Mouse (Mus musculus) neural tube, embryonic 11.5 days (tissue): Measurements from ENCODE around the gene Eva1a. TPM values are rescaled to one million over a fixed set of nuclear protein-coding genes. Genes with fewer than 3 reads are reported as not detected.

Source experiments
- ATAC-seq: fragments of 200-750 bp; cut with Nextera tagmentation; 2 replicates; pipeline ENCODE4 v1.8.0; 2017; ENCODE audit warnings: moderate number of reproducible peaks, mild to moderate bottlenecking, moderate TSS enrichment, moderate library complexity; ENCODE audit not compliant: insufficient read depth, low FRiP score, low TSS enrichment
- DNase-seq: peaks from one replicate; pipeline ENCODE4 v3.0.0-alpha.2; 2015; ENCODE audit warnings: low spot score
- H3K27ac ChIP-seq: fragments of 300-500 bp; sonication (generic); 2 replicates; pipeline ENCODE4 v1.5.1; 2014; ENCODE audit warnings: low read depth, mild to moderate bottlenecking, low read length
- H3K27me3 ChIP-seq: fragments of 300-500 bp; sonication (generic); 2 replicates; pipeline ENCODE4 v1.6.1; 2014; ENCODE audit warnings: mild to moderate bottlenecking, low read length, mixed read lengths; ENCODE audit not compliant: control insufficient read depth, insufficient read depth
- H3K36me3 ChIP-seq: fragments of 300-500 bp; sonication (generic); 2 replicates; pipeline ENCODE4 v1.6.1; 2014; ENCODE audit warnings: mild to moderate bottlenecking, low read length, moderate library complexity, mixed read lengths; ENCODE audit not compliant: control insufficient read depth, insufficient read depth
- H3K4me1 ChIP-seq: fragments of 300-500 bp; sonication (generic); 2 replicates; pipeline ENCODE4 v1.6.1; 2014; ENCODE audit warnings: low read length, mixed read lengths; ENCODE audit not compliant: control insufficient read depth, insufficient read depth
- H3K4me2 ChIP-seq: fragments of 300-500 bp; sonication (generic); 2 replicates; pipeline ENCODE4 v1.6.1; 2014; ENCODE audit warnings: low read depth, mild to moderate bottlenecking, moderate library complexity
- H3K4me3 ChIP-seq: fragments of 300-500 bp; sonication (generic); 2 replicates; pipeline ENCODE4 v1.5.1; 2014; ENCODE audit warnings: low read depth, low read length
- H3K9ac ChIP-seq: fragments of 300-500 bp; sonication (generic); 2 replicates; pipeline ENCODE4 v1.6.1; 2014; ENCODE audit warnings: mild to moderate bottlenecking, low read length
- H3K9me3 ChIP-seq: fragments of 300-500 bp; sonication (generic); 2 replicates; pipeline ENCODE4 v1.6.1; 2016; ENCODE audit warnings: low read length; ENCODE audit not compliant: control insufficient read depth
- WGBS: fragments of 180-500 bp; shearing (Covaris S2); extraction: QIAGEN DNeasy Blood & Tissue Kit; methylation state at CpG from one replicate; pipeline ENCODE4 v1.1.7; 2014; 5-methylcytosine and 5-hydroxymethylcytosine counted together
- polyA plus RNA-seq: library from polyadenylated mRNA; unstranded; fragments of >200 nt; fragmentation: Nextera tagmentation; extraction: Ambion mirVana; gene quantifications from 2 replicates; pipeline ENCODE4 v1.2.1, GENCODE M21; 2014

Gene Eva1a
- 4.7 and 4.8 TPM in 2 replicates for polyA plus RNA-seq

- peak within 1 kb of the TSS; percentile 43 for H3K4me3 ChIP-seq
- H3K27me3 ChIP-seq: peaks cover 4% of the 10 kb centered on the region; the same call in 1 of the 2 replicates
- ATAC-seq (no peak), DNase-seq (no peak)
- H3K9me3 ChIP-seq: no peaks in the 10 kb centered on the region
- 14% methylated on average over 11 of the region's 11 CpGs for WGBS
- H3K36me3 ChIP-seq: no peaks in the 10 kb centered on the region
- peak within 1 kb of the TSS; percentile 92 for H3K4me2 ChIP-seq
- H3K9ac ChIP-seq: peak within 1 kb of the TSS; percentile 51
- H3K4me1 ChIP-seq: no peaks in the 10 kb centered on the region
- H3K27ac ChIP-seq: no peak within 1 kb of the TSS
Measured at GRCm38 (mm10) chr6:82040834-82041487, at the start of gene Eva1a. Gene Eva1a (plus strand): TSS chr6:82041043.

GRCm38 (mm10) chr6:82012392-82012791 lies 28.5 kb upstream of the Eva1a start:
- WGBS: 62% methylated on average over 1 of the region's 1 CpGs

GRCm38 (mm10) chr6:82021074-82021473 lies 19.8 kb upstream of the Eva1a start:
- Histone ChIP-seq H3K4me1 (no peaks in the 10 kb centered on the region), H3K36me3 (no peaks in the 10 kb centered on the region), H3K9ac (no peak overlapping the region), H3K4me2 (no peak overlapping the region), H3K27me3 (no peaks in the 10 kb centered on the region), H3K27ac (no peak overlapping the region), H3K4me3 (no peak overlapping the region), H3K9me3 (no peaks in the 10 kb centered on the region)
- no peak for ATAC-seq
- DNase-seq: no peak
- WGBS: 89% methylated on average over 5 of the region's 5 CpGs

More at GRCm38 (mm10) chr6:82012392-82012791, 28.5 kb upstream of the Eva1a start:
- Histone ChIP-seq H3K4me3 (no peak overlapping the region), H3K9ac (no peak overlapping the region), H3K4me1 (no peaks in the 10 kb centered on the region), H3K4me2 (no peak overlapping the region), H3K27ac (no peak overlapping the region), H3K27me3 (no peaks in the 10 kb centered on the region), H3K36me3 (no peaks in the 10 kb centered on the region), H3K9me3 (no peaks in the 10 kb centered on the region)
- ATAC-seq (no peak), DNase-seq (no peak)

GRCm38 (mm10) chr6:82021494-82021893 lies 19.3 kb upstream of the Eva1a start:
- Histone ChIP-seq H3K4me3 (no peak overlapping the region), H3K4me1 (no peaks in the 10 kb centered on the region), H3K27me3 (no peaks in the 10 kb centered on the region), H3K27ac (no peak overlapping the region), H3K4me2 (no peak overlapping the region), H3K9me3 (no peaks in the 10 kb centered on the region), H3K36me3 (no peaks in the 10 kb centered on the region), H3K9ac (no peak overlapping the region)
- DNase-seq (no peak), ATAC-seq (no peak)
- 87% methylated on average over 5 of the region's 5 CpGs for WGBS

GRCm38 (mm10) chr6:82029611-82030510 lies 11.0 kb upstream of the Eva1a start:
- H3K27me3 ChIP-seq: no peaks in the 10 kb centered on the region
- no peaks in the 10 kb centered on the region for H3K9me3 ChIP-seq
- H3K4me3 ChIP-seq: no peak overlapping the region
- no peaks in the 10 kb centered on the region for H3K36me3 ChIP-seq
- ATAC-seq (no peak), DNase-seq (peak; percentile 32)
- H3K4me2 ChIP-seq: no peak overlapping the region
- H3K4me1 ChIP-seq: no peaks in the 10 kb centered on the region
- H3K9ac ChIP-seq: no peak overlapping the region
- 45% methylated on average over 19 of the region's 19 CpGs for WGBS
- no peak overlapping the region for H3K27ac ChIP-seq

- H3K27ac ChIP-seq: no peak overlapping the region
- DNase-seq (no peak), ATAC-seq (no peak)
Measured at GRCm38 (mm10) chr6:82030511-82030884, 10.3 kb upstream of the Eva1a start.

GRCm38 (mm10) chr6:82037211-82037610 lies 3.6 kb upstream of the Eva1a start:
- WGBS: 77% methylated on average over 7 of the region's 7 CpGs
- no peak overlapping the region for H3K4me3 ChIP-seq
- no peak for ATAC-seq
- no peak overlapping the region for H3K9ac ChIP-seq
- no peaks in the 10 kb centered on the region for H3K9me3 ChIP-seq
- no peak overlapping the region for H3K27ac ChIP-seq
- no peak overlapping the region for H3K4me2 ChIP-seq
- no peak for DNase-seq
- no peaks in the 10 kb centered on the region for H3K27me3 ChIP-seq
- no peaks in the 10 kb centered on the region for H3K36me3 ChIP-seq
- no peaks in the 10 kb centered on the region for H3K4me1 ChIP-seq

More at GRCm38 (mm10) chr6:82030511-82030884, 10.3 kb upstream of the Eva1a start:
- no peak overlapping the region for H3K4me2 ChIP-seq
- 75% methylated on average over 8 of the region's 8 CpGs for WGBS
- H3K36me3 ChIP-seq: no peaks in the 10 kb centered on the region
- H3K4me3 ChIP-seq: no peak overlapping the region
- H3K9me3 ChIP-seq: no peaks in the 10 kb centered on the region
- no peak overlapping the region for H3K9ac ChIP-seq
- H3K27me3 ChIP-seq: no peaks in the 10 kb centered on the region
- H3K4me1 ChIP-seq: no peaks in the 10 kb centered on the region

GRCm38 (mm10) chr6:82039193-82039592 lies 1.6 kb upstream of the Eva1a start:
- Histone ChIP-seq H3K36me3 (no peaks in the 10 kb centered on the region), H3K4me3 (no peak overlapping the region), H3K27ac (no peak overlapping the region), H3K4me1 (no peaks in the 10 kb centered on the region), H3K9me3 (no peaks in the 10 kb centered on the region), H3K27me3 (peaks cover 4% of the 10 kb centered on the region; the same call in 1 of the 2 replicates), H3K4me2 (no peak overlapping the region), H3K9ac (no peak overlapping the region)
- ATAC-seq (no peak), DNase-seq (no peak)
- 72% methylated on average over 6 of the region's 6 CpGs for WGBS
